Comparison of ENCODE assay signal across 16 mouse cellular contexts in the genomic region with DNA sequence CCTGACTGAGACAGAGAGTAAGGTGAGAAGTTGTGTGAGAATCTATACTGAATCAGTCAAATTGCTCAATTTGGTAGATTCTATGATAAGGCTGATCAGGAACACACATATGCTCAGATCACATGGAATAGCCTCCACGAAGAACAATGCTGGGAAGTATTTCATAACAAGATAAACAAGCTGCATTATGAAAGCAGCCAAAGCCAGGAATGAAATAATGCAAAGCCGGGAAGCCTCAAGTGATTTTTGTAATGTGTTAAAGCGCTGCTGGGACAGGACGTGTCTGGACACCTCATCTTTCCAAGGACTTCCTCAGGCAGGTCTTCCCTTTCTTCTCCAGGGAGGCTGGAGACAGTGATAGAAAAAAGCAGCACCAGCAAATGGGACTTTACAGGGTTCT.
"Had no signal": no experiment of that assay in that cellular context is flagged by ENCODE, and none has a peak within 500 bp of the region (broad histone marks: within the 10 kb centered on the region; RNA-seq: fewer than 3 reads in every experiment).

No protein-coding gene starts in this region.

- DNase-seq: lung, adult 18-20 months; lung, embryonic 14.5 days; lung, postnatal 10 days; lung, postnatal 36 days; right cerebral cortex, postnatal 25 days; right cerebral cortex, postnatal 4 days; spleen, adult 18-20 months; thymus, adult 18-20 months; thymus, postnatal 25 days; thymus, postnatal 4 days had no signal

- H3K27ac ChIP-seq: macrophage; midbrain, embryonic 13.5 days; midbrain, embryonic 15.5 days; neural tube, embryonic 12.5 days had no signal

- H3K36me3 ChIP-seq: midbrain, embryonic 15.5 days had no signal

- H3K27me3 ChIP-seq: megakaryocyte, embryonic 14.5 days; midbrain, embryonic 13.5 days; midbrain, embryonic 15.5 days; neural tube, embryonic 12.5 days had no signal

- H3K9ac ChIP-seq: lung, embryonic 14.5 days; midbrain, embryonic 13.5 days; midbrain, embryonic 15.5 days; neural tube, embryonic 12.5 days had no signal

- H3K9me3 ChIP-seq: megakaryocyte, embryonic 14.5 days; midbrain, embryonic 13.5 days; midbrain, embryonic 15.5 days; neural tube, embryonic 12.5 days had no signal

- H3K4me2 ChIP-seq: lung, embryonic 14.5 days; midbrain, embryonic 11.5 days; midbrain, embryonic 13.5 days; midbrain, embryonic 15.5 days; neural tube, embryonic 12.5 days had no signal

- H3K4me1 ChIP-seq: midbrain, embryonic 13.5 days; midbrain, embryonic 15.5 days; neural tube, embryonic 12.5 days had no signal

- H3K4me3 ChIP-seq: megakaryocyte, embryonic 14.5 days; midbrain, embryonic 13.5 days; midbrain, embryonic 15.5 days; neural tube, embryonic 12.5 days had no signal

- ATAC-seq: midbrain, embryonic 13.5 days; midbrain, embryonic 15.5 days had no signal
